Mouse (Mus musculus): ENCODE data around the gene Phf13.

GRCm38 (mm10) chr4:151977748-151978147, 18.3 kb downstream of the Phf13 start:
- TF ChIP-seq CTCF (IDR thresholded peaks at IDR 0.05; ENCODE audit: low read depth, low read length): peak; percentile 62
- no peak for TF ChIP-seq POLR2A (IDR thresholded peaks at IDR 0.05; ENCODE audit: borderline replicate concordance, low read depth, low read length)

Data from bone marrow macrophage, adult 2 months (primary cell).